Mouse (Mus musculus) layer of hippocampus, adult 9-10 months (tissue): ENCODE data around the gene Fer1l4.

ENCODE experiments used
- DNase-seq: peaks from one replicate; pipeline ENCODE4 v3.0.0; 2022; ENCODE audit warnings: low spot score

Gene Fer1l4

DNA sequence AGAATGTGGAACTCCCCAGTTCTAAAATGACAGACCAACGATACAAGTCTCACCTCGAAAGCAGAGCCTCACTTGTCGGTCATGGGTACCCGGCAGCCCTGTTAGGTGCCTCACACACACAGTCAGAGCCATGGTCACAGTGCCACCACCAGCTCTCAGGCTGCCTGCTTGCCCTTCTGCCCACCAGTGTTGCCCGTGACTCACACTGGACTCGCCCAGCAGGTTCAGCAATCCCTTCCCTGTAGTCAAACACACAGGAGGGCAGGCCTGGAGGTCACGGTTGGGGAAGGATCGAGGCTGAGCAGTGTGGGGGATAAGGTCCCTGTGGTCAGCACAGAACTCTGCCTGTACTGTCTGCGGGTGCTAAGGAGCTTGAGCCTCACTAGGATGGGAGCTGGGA is at the start of gene Fer1l4:
Gene Fer1l4, minus strand, starts transcription at position 132 of the 400 bp plus-strand sequence.
- DNase-seq = no peak

- DNase-seq = no peak
Measured at GRCm38 (mm10) chr2:156091926-156092325, 39.2 kb upstream of the Fer1l4 start.

DNA sequence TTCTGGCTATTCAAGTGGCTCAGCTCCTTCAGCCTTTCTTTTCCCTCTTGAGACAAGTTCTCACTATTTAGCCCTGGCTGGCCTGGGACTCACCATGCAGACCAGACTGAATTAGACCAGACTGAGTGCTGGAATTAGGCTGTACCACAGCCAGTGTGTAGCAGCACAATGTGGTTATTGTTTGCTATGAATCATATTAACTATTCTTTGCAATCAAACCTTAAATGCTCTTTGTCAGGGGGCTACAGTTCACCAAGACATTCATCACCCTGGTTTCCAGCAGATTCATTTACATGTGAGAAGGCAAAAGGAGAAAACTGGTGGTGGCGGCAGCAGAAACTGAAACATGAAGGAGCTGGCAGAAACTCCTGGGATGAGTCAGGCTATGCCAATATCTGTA is 37.1 kb upstream of the Fer1l4 start:
- no peak for DNase-seq

DNA sequence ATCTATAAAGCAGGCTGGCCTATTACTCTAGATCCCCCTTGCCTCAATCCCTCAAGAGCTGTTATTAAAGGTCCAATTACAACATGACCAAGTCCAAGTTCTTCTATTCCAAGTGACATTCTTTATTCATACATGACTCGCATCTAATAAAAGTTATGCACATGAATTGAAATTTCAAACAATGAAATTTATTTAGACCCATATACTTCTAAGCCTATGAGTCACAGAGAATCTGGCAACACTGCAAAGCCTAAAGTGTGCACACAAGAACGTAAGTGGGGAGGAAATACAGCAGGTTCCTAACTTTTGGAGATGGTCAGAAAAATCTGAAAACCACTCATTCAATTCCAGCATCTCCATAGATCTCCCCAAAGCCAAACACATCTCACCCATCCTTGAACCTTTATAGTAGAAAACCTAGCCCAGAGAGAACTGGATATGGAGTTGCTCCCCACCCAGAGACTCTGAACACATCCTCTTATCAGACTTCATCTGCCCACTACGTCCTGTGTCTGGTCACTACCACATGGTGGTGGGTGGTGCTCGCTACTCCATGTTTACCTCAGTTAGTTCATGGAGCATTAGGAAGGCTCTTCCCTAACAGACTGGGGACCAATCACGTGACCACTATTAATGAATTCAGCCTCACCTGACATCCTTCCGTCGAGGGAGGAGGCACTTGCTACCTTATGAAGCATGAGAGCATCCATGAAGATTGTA is 34.8 kb upstream of the Fer1l4 start:
- no peak for DNase-seq

DNA sequence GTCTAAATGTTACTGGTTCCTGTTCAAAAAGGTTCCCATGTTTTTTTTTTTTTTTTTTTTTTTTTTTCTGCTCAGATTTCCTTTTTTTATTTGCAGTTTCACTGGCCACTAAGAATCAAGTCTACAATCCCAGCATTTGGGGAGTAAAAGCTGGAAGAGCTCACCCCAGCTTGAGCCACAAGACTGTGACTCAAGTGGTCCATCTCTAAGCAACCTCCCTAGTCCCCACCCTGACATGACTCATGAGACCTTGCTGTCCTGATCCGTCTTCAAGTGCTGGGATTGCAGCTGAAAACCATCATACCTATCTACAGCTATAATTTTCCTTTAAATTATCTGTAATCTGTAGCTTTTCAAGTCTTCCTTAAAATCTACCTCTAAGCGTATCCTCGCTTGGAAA is 31.8 kb upstream of the Fer1l4 start:
- DNase-seq = no peak

DNA sequence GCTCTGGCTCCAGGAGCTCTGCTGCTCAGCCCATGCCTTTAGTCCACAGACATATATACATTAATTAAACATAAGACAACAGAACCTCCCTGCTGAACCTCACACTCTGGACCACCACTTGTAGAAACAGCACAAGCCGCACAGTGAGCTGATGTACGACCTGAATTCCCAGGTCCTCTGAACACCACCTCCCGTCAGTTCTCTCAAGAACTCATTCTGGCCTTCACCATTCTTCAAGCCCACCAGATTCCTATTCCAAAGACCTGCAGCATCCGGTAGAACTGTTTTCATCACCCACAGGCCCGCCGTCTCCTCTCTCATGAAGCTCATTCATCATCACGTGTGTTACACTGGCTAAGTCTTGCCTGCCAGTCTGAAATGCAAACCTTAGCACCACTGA is 27.6 kb upstream of the Fer1l4 start:
- no peak for DNase-seq

GRCm38 (mm10) chr2:156079674-156080073 is 26.9 kb upstream of the Fer1l4 start:
- DNase-seq = no peak

DNA sequence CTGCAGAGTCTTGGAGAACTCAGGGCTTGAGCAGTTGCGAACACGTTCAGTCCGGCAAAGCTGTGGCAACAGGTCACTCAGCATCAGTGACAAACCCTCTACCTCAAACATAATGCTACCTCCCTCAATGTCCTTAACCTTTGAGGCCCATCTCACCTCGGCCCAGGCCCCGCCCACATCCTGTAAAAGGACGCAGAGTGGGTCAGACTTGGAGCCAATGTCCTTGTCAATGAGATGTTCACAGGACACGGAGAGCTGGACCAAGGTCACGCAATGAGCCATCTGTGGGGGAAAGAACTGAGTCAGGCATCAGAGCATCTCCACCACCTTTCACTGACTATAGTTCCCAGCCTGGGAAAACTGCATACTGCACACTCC is 26.4 kb upstream of the Fer1l4 start:
- no peak for DNase-seq

GRCm38 (mm10) chr2:156078421-156079182 is 25.9 kb upstream of the Fer1l4 start:
- DNase-seq = no peak

GRCm38 (mm10) chr2:156077461-156077860 is 24.7 kb upstream of the Fer1l4 start:
- no peak for DNase-seq

DNA sequence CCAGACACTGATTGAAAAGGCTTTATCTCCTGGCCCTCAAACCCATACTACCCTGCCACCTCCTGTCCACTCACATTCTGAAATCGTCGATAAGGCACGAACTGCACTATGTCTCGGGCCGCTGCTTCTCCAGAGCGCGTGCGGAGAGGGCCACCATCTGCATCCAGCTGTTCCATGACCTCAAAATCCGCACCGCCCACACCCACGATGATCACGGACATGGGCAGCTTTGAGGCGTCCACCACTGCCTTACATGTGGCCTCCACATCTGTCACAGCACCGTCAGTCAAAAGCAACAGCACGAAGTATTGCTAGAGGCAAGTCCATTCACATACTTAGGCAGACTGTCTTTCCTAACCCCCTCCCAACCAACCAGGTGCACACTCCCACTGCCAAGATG is 21.0 kb upstream of the Fer1l4 start:
- no peak for DNase-seq

DNA sequence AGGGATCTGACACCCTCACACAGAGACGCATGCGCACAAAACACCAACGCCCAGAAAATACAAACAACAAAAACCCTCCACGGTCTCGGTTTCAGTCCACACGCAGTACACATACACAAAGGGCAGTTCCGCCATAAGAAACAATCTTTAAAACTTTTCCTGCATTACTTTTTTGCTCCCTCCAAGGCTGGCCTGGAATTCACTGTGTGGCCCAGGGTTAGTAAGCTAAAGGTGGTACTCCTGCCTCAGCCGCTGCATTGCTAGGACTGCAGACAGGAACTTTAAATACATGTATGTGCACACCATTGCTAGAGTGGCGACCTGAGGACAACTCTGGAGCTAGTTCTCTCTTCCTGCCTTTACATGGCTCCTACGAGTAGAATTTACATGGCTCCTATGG is 18.5 kb upstream of the Fer1l4 start:
- DNase-seq = no peak

DNA sequence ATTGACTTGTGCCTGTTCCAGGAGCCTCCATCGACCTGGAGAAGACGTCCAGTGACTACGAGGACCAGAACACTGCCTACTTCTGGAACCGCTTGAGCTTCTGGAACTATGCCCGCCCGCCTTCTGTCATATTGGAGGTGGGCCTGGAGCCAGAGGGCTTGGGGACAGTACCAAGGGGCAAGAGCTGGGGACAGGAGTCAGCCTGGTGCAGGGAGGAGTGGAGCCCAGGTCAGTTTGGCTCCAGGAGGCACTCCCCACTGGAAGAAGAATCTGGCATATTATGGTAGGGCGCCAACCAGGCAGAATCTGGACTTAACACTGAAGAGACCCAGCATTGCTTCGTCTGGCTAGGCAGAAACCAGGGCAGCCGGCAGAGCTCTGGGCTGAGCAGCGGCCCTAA is 15.2 kb upstream of the Fer1l4 start:
- DNase-seq = no peak

DNA sequence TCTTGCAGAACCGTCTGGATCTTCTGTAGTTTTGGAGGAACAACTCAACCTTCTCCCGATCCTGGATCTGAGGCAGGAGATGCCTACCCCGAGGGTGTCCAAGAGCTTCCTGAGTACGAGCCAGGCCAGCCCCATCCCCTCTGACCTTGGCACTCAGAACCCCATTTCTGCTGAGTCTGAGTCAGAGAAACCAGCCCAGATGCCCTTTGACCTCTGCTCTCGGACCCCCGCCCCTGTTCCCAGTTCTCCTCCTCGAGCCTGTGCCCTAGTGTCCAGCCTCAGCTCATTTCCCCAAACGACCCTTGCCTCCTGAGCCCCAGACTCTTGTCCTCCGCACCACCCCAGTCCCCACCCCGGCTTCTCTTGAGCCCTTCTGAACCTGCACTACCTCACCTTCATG is 13.4 kb upstream of the Fer1l4 start:
- DNase-seq = no peak

DNA sequence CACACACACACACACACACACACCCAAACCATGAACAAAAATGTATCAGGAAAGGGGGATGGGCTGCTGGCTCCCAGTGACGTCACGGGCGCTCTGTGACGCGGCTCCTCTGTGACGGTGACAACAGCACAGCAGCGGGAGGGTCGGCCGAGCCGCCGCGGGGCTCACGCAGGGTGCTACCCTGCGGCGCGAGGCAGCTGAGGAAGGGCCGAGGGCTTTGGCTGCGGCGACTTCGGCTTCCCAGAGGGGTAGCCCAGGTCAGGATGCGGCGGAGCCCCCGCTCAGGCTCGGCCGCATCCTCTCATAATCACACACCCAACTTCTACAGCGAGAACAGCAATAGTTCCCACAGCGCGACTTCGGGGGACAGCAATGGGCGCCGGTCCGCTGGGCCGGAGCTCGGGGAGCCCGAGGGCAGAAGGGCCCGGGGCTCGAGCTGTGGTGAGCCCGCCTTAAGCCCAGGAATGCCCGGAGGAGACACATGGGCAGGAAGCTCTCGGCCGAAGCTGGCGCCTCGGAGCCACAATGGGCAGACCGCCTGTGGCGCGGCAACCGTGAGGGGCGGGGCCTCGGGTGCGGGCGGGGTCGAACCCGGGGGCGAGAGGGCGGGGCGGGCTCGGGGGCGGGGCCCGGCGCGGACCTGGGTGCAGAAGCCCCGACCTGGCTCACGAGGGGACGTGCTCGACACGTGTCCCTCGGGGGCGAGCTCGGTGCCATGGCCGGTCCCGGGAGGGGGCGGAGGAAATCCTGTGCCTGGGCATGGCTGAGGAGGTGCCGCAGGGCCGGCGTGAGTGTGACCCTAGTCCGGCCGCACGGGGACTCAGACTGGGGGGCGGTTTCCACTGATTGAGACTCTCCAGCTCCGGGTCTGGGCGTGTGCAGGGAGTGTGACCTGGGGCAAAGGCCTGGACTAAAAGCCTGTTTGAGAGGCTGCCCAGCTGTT is 12.6 kb upstream of the Fer1l4 start, which contains the start of gene Spag4:
Gene Spag4, plus strand, starts transcription at position 77 of the 943 bp plus-strand sequence.
- no peak for DNase-seq

GRCm38 (mm10) chr2:156047929-156048328 is 4.8 kb downstream of the Fer1l4 start:
- no peak for DNase-seq

GRCm38 (mm10) chr2:156042903-156043302 is 9.8 kb downstream of the Fer1l4 start:
- DNase-seq = no peak

GRCm38 (mm10) chr2:156039390-156039789 is 13.4 kb downstream of the Fer1l4 start:
- DNase-seq = no peak

DNA sequence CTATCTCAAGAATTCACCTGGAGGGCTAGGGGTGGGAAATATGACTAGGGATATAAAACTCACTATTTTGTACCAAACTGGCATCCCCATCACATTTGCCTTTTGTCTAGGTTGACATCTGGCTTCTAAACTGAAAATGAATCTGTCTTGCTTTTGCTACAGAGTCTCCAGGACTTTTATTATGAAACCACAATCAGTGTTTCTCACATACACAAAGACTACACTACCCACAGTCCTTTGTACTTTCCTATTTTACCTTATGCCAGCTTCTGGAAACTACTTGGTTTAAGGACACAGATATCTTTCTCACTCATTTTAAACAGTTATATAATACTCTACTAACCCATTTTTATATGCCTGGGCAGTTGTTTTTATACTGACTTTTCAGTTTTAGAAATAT is 27.3 kb downstream of the Fer1l4 start:
- no peak for DNase-seq

- DNase-seq = no peak
Measured at GRCm38 (mm10) chr2:156021765-156022164, 31.0 kb downstream of the Fer1l4 start.

- DNase-seq = no peak
Measured at GRCm38 (mm10) chr2:156021219-156021618, 31.5 kb downstream of the Fer1l4 start.

DNA sequence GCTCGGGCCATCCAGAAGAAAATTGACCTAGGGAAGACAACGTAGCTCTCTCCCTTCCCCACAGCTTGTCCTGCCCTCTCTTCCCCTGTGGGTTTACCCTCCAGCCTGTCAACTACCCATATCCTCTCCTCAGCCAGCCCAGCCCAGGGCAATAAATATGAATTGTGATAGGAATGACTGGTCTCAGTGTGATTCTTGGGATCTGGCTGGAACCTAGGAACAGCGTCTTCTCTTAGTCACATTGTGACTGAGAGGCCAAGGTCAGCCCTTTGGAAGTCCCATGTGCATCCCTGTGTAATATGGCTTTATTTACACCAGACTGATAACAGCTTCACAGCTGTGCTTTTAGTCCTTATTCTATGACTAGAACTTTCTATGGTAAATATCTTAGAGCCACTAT is 34.6 kb downstream of the Fer1l4 start:
- no peak for DNase-seq
